In genomic region chr7:109594845-109595531, GRCm38 (mm10) we compare ENCODE assay signal across 20 mouse cellular contexts.
A peak's percentile ranks its signal among the peaks of the same experiment; 100 is the strongest.
DNase-seq lines count a peak whose midpoint lies in the region; ATAC-seq lines count a peak whose summit lies in the region.
"Had no signal": no experiment of that assay in that cellular context is flagged by ENCODE, and none has a peak within 500 bp of the region (broad histone marks: within the 10 kb centered on the region; RNA-seq: fewer than 3 reads in every experiment).

No protein-coding gene starts in this region.

- H3K4me2 ChIP-seq in liver, embryonic 11.5 days = peak overlapping the region; percentile 5; the same call in 1 of the 2 replicates
- H3K4me2 ChIP-seq: midbrain, embryonic 11.5 days had no signal

- H3K9me3 ChIP-seq in liver, embryonic 11.5 days (ENCODE audit: control insufficient read depth, low read length) = no peaks in the 10 kb centered on the region

- peak overlapping the region; percentile 53; the same call in 1 of the 2 replicates for H3K27ac ChIP-seq in liver, embryonic 11.5 days (ENCODE audit: low read depth, low read length)
- H3K27ac ChIP-seq: gastrocnemius, adult 2 months had no signal

- no peak overlapping the region for H3K4me3 ChIP-seq in liver, embryonic 11.5 days (ENCODE audit: low read depth, low read length)
- H3K4me3 ChIP-seq: erythroblast, embryonic 14.5 days; gastrocnemius, adult 2 months had no signal

- DNase-seq in spleen, adult 12 weeks (ENCODE audit: low spot score) = peak; percentile 72
- no peak for DNase-seq in spleen, adult 18-20 months
- no peak for DNase-seq in liver, embryonic 11.5 days (ENCODE audit: low spot score)
- peak; percentile 37 for DNase-seq in yolk sac, embryonic 10.5 days (ENCODE audit: low spot score)
- no peak for DNase-seq in layer of hippocampus, postnatal 14 days (ENCODE audit: low spot score in 2 of 2)
- DNase-seq in gastrocnemius, adult 8-10 months (ENCODE audit: low spot score in 2 of 2) = no peak
- no peak for DNase-seq in lung, adult 18-20 months
- DNase-seq: adrenal gland, adult 2 months; cerebellum, adult 9-10 months; forebrain, postnatal 0 days; gastrocnemius, adult 2 months; heart, postnatal 4 days; kidney, adult 11 months; kidney, postnatal 25 days; layer of hippocampus, postnatal 36 days; thymus, postnatal 25 days had no signal

- H3K4me1 ChIP-seq in liver, embryonic 11.5 days (replicated peaks; ENCODE audit: control insufficient read depth, insufficient read depth, low read length) = peaks cover 44% of the 10 kb centered on the region

- H3K27me3 ChIP-seq in liver, embryonic 11.5 days (replicated peaks; ENCODE audit: control insufficient read depth, insufficient read depth, low read length) = no peaks in the 10 kb centered on the region

- H3K36me3 ChIP-seq in liver, embryonic 11.5 days (ENCODE audit: control insufficient read depth, insufficient read depth, low read length) = no peaks in the 10 kb centered on the region

- 52% methylated on average over 2 of the region's 2 CpGs for WGBS in liver, embryonic 11.5 days

- peak; percentile 94 for ATAC-seq in liver, embryonic 11.5 days (replicated peaks; ENCODE audit: low FRiP score)
- ATAC-seq in megakaryocyte-erythroid progenitor cell, adult 5-6 weeks (replicated peaks; ENCODE audit: low FRiP score, low TSS enrichment, poor library complexity, severe bottlenecking) = peak; percentile 83
- ATAC-seq: forebrain, postnatal 0 days; lung, postnatal 0 days had no signal

- H3K9ac ChIP-seq in liver, embryonic 11.5 days (ENCODE audit: low read depth, low read length) = no peak overlapping the region
- H3K9ac ChIP-seq: forebrain, postnatal 0 days had no signal

Comparison
In these comparisons a context has a peak if more than half of its experiments do, and no peak if none do; other contexts are left out.
1. DNase-seq: peak in spleen, adult 12 weeks (single experiment) and yolk sac, embryonic 10.5 days (single experiment); none in spleen, adult 18-20 months (0 of 2), liver, embryonic 11.5 days (single experiment), layer of hippocampus, postnatal 14 days (0 of 2), gastrocnemius, adult 8-10 months (0 of 2) and lung, adult 18-20 months (0 of 2).